Mouse (Mus musculus) right cerebral cortex, adult 18-20 months (tissue): ENCODE results near the gene Fads6.

Experiments used
- DNase-seq: peaks from one replicate; pipeline ENCODE4 v3.0.0; 2022; ENCODE audit warnings: mixed read lengths

The Fads6 gene

GRCm38 (mm10) chr11:115275509-115275908 lies 22.0 kb downstream of the Fads6 start:
- DNase-seq = no peak

- no peak for DNase-seq
These were observed 22.7 kb downstream of the Fads6 start for GRCm38 (mm10) chr11:115274771-115275170.

GRCm38 (mm10) chr11:115274178-115274577 lies 23.3 kb downstream of the Fads6 start:
- no peak for DNase-seq

- DNase-seq = no peak
These were observed 23.7 kb downstream of the Fads6 start for GRCm38 (mm10) chr11:115273735-115274134.

- DNase-seq = no peak
These were observed 24.5 kb downstream of the Fads6 start for GRCm38 (mm10) chr11:115272894-115273498.

GRCm38 (mm10) chr11:115271481-115271880 lies 26.0 kb downstream of the Fads6 start:
- DNase-seq = no peak

- DNase-seq = no peak
These were observed 26.4 kb downstream of the Fads6 start for GRCm38 (mm10) chr11:115271052-115271451.

GRCm38 (mm10) chr11:115270148-115270861 lies 27.2 kb downstream of the Fads6 start:
- DNase-seq = peak; percentile 79

GRCm38 (mm10) chr11:115269330-115270066 lies 28.0 kb downstream of the Fads6 start:
- DNase-seq = no peak

GRCm38 (mm10) chr11:115267958-115268357 lies 29.5 kb downstream of the Fads6 start:
- no peak for DNase-seq

- DNase-seq = no peak
These were observed 30.2 kb downstream of the Fads6 start, which contains the start of gene Grin2c for GRCm38 (mm10) chr11:115267061-115267883. TSS of gene Grin2c (minus strand) at chr11:115267243.

- no peak for DNase-seq
These were observed 31.1 kb downstream of the Fads6 start for GRCm38 (mm10) chr11:115266400-115266778.

GRCm38 (mm10) chr11:115265771-115266399 lies 31.6 kb downstream of the Fads6 start:
- DNase-seq = no peak

GRCm38 (mm10) chr11:115264862-115265668 lies 32.4 kb downstream of the Fads6 start:
- DNase-seq = no peak

GRCm38 (mm10) chr11:115264136-115264861 lies 33.2 kb downstream of the Fads6 start:
- no peak for DNase-seq

- no peak for DNase-seq
These were observed 34.5 kb downstream of the Fads6 start for GRCm38 (mm10) chr11:115262954-115263353.

- no peak for DNase-seq
These were observed 38.3 kb downstream of the Fads6 start for GRCm38 (mm10) chr11:115259134-115259533.

GRCm38 (mm10) chr11:115257775-115258510 lies 39.5 kb downstream of the Fads6 start:
- DNase-seq = no peak

GRCm38 (mm10) chr11:115251258-115251657 lies 46.2 kb downstream of the Fads6 start:
- no peak for DNase-seq
